Mouse (Mus musculus) ES-E14 (cell line): ENCODE measurements around the gene Hagh. TPM values are rescaled to one million over a fixed set of nuclear protein-coding genes. Genes with fewer than 3 reads are reported as not detected.
A peak's percentile ranks its signal among the peaks of the same experiment; 100 is the strongest.

Source experiments
- DNase-seq: peaks from one replicate; pipeline ENCODE4 v3.0.0-alpha.2; 2013; ENCODE audit warnings: low read depth, low spot score
- H3K27ac ChIP-seq: 2 replicates; pipeline ENCODE4 v1.5.1; 2012; ENCODE audit warnings: low read depth, mild to moderate bottlenecking, low read length, moderate library complexity, mixed read lengths; ENCODE audit not compliant: poor library complexity, insufficient read depth, severe bottlenecking
- H3K36me3 ChIP-seq: 2 replicates; pipeline ENCODE4 v1.6.1; 2012; ENCODE audit warnings: mild to moderate bottlenecking, low read length, moderate library complexity, mixed read lengths; ENCODE audit not compliant: control insufficient read depth, poor library complexity, insufficient read depth, severe bottlenecking
- H3K4me1 ChIP-seq, 2 experiments: fragments of 150-350 bp in 1 of 2; sonication (generic) in 1 of 2; 2 replicates each; pipeline ENCODE4 v1.6.1; 2012; ENCODE audit warnings: low read length in 2 of 2, mild to moderate bottlenecking in 1 of 2, mixed read lengths in 1 of 2; ENCODE audit not compliant: control insufficient read depth in 2 of 2, insufficient read depth in 2 of 2, poor library complexity in 1 of 2
- H3K4me3 ChIP-seq, 2 experiments: fragments of 150-350 bp in 1 of 2; sonication (generic) in 1 of 2; 2 replicates each; pipeline ENCODE4 v1.5.1; 2012; ENCODE audit warnings: low read length in 2 of 2, low read depth in 1 of 2, mild to moderate bottlenecking in 1 of 2, mixed read lengths in 1 of 2; ENCODE audit not compliant: insufficient read depth in 1 of 2, poor library complexity in 1 of 2, severe bottlenecking in 1 of 2
- H3K9ac ChIP-seq: 2 replicates; pipeline ENCODE4 v1.6.1; 2012; ENCODE audit warnings: low read depth, mild to moderate bottlenecking, low read length, mixed read lengths; ENCODE audit not compliant: poor library complexity, insufficient read depth, severe bottlenecking
- H3K9me3 ChIP-seq: fragments of 150-350 bp; sonication (generic); 2 replicates; pipeline ENCODE4 v1.6.1; 2012; ENCODE audit warnings: low read depth, mild to moderate bottlenecking, low read length; ENCODE audit not compliant: control insufficient read depth, insufficient read depth
- CHD2 ChIP-seq: IDR thresholded peaks from 2 replicates; pipeline ENCODE4 v1.6.1; 2014; ENCODE audit warnings: mild to moderate bottlenecking, low read depth, low read length, inconsistent platforms
- HCFC1 ChIP-seq: IDR thresholded peaks from 2 replicates; pipeline ENCODE4 v1.6.1; 2012; ENCODE audit warnings: low read length, inconsistent platforms, borderline replicate concordance; ENCODE audit not compliant: insufficient read depth
- MAFK ChIP-seq: IDR thresholded peaks from 2 replicates; pipeline ENCODE4 v1.6.1; 2014; ENCODE audit warnings: mild to moderate bottlenecking, low read depth, low read length, inconsistent platforms; ENCODE audit not compliant: insufficient read depth
- ZC3H11A ChIP-seq: IDR thresholded peaks from 2 replicates; pipeline ENCODE4 v1.6.1; 2012; ENCODE audit warnings: low read depth, mild to moderate bottlenecking, inconsistent platforms, low read length, borderline replicate concordance
- ZNF384 ChIP-seq: IDR thresholded peaks from 2 replicates; pipeline ENCODE4 v1.6.1; 2012; ENCODE audit warnings: low read depth, low read length, inconsistent platforms
- in situ Hi-C, 2 experiments: fragments of 600-800 bp; cut with MboI; formaldehyde crosslinking; loops; one replicate each; pipeline ENCODE4 v1.15.1; 2025; ENCODE audit warnings: low sequenced_read_pairs in 2 of 2, inconsistent platforms in 1 of 2; ENCODE audit not compliant: unreplicated experiment in 2 of 2
- total RNA-seq: library from RNA; depleted of rRNA; stranded (reverse); fragments of 300-350 nt; gene quantifications from 2 replicates; pipeline ENCODE4 v1.2.3, GENCODE M21; 2012

Gene Hagh
- total RNA-seq, 1 experiment = 37.3 TPM

GRCm38 (mm10) chr17:24849733-24850064, 9.8 kb downstream of the Hagh start:
- Histone ChIP-seq H3K9me3 (no peaks in the 10 kb centered on the region), H3K4me3 (peak overlapping the region; percentile 87 to 97), H3K36me3 (no peaks in the 10 kb centered on the region; the same call in 1 of the 2 replicates), H3K4me1 (no peaks in the 10 kb centered on the region; a peak in 3 of 4 replicates), H3K9ac (peak overlapping the region; percentile 93), H3K27ac (peak overlapping the region; percentile 80)
- TF ChIP-seq HCFC1 (no peak), MAFK (no peak), ZNF384 (no peak), CHD2 (no peak), ZC3H11A (no peak)
- in situ Hi-C loops = no loop called here
- DNase-seq = no peak

- in situ Hi-C loops = no loop called here
- Histone ChIP-seq H3K4me1 (no peaks in the 10 kb centered on the region; a peak in 3 of 4 replicates), H3K9ac (peak within 1 kb of the TSS; percentile 93), H3K27ac (peak within 1 kb of the TSS; percentile 80), H3K4me3 (peak within 1 kb of the TSS; percentile 87 to 97), H3K36me3 (no peaks in the 10 kb centered on the region; the same call in 1 of the 2 replicates), H3K9me3 (no peaks in the 10 kb centered on the region)
- TF ChIP-seq ZC3H11A (no peak), MAFK (peak; percentile 46; the same call in 1 of the 2 replicates), HCFC1 (no peak), ZNF384 (no peak), CHD2 (0 out of 2 replicates have a peak, but pooled peaks have one; percentile 52)
- DNase-seq = peak; percentile 98
Measured at GRCm38 (mm10) chr17:24850065-24850772, 10.3 kb downstream of the Hagh start, which contains the start of gene Fahd1. Gene Fahd1, minus strand, starts transcription at chr17:24850364.

GRCm38 (mm10) chr17:24850773-24851127, 10.8 kb downstream of the Hagh start:
- H3K4me1 ChIP-seq = no peaks in the 10 kb centered on the region; a peak in 3 of 4 replicates
- peak overlapping the region; percentile 87 to 97 for H3K4me3 ChIP-seq
- TF ChIP-seq ZC3H11A (no peak), MAFK (no peak), HCFC1 (no peak), ZNF384 (no peak), CHD2 (no peak)
- no peak overlapping the region for H3K27ac ChIP-seq
- peak overlapping the region; percentile 74 for H3K9ac ChIP-seq
- H3K36me3 ChIP-seq = no peaks in the 10 kb centered on the region; the same call in 1 of the 2 replicates
- in situ Hi-C loops = no loop called here
- DNase-seq = no peak
- no peaks in the 10 kb centered on the region for H3K9me3 ChIP-seq

- no peak for DNase-seq
- H3K9ac ChIP-seq = no peak overlapping the region
- H3K36me3 ChIP-seq = peaks cover 1% of the 10 kb centered on the region; the same call in 1 of the 2 replicates
- peaks cover 0 to under 1% of the 10 kb centered on the region in 2 experiments; a peak in 3 of 4 replicates for H3K4me1 ChIP-seq
- H3K9me3 ChIP-seq = no peaks in the 10 kb centered on the region
- in situ Hi-C loops = no loop called here
- H3K4me3 ChIP-seq = peak overlapping the region in 1 of 2 experiments; percentile 97; a peak in 2 of 4 replicates
- no peak overlapping the region for H3K27ac ChIP-seq
- TF ChIP-seq HCFC1 (no peak), ZC3H11A (no peak), ZNF384 (no peak), MAFK (no peak), CHD2 (no peak)
Measured at GRCm38 (mm10) chr17:24851381-24852125, 11.6 kb downstream of the Hagh start.
